Mouse (Mus musculus) heart, postnatal 0 days (tissue): ENCODE results near the gene Krtap28-13. TPM values are rescaled to one million over a fixed set of nuclear protein-coding genes. Genes with fewer than 3 reads are reported as not detected.
A peak's percentile ranks its signal among the peaks of the same experiment; 100 is the strongest.

Experiments
- ATAC-seq: fragments of 200-750 bp; cut with Nextera tagmentation; 2 replicates; pipeline ENCODE4 v1.8.0; 2017; ENCODE audit warnings: low read depth, moderate number of reproducible peaks, moderate library complexity; ENCODE audit not compliant: insufficient read depth
- DNase-seq: peaks from one replicate; pipeline ENCODE4 v3.0.0-alpha.2; 2016; ENCODE audit warnings: low spot score
- H3K27ac ChIP-seq: fragments of 300-500 bp; sonication (generic); 2 replicates; pipeline ENCODE4 v1.5.1; 2014; ENCODE audit warnings: low read depth, mild to moderate bottlenecking
- H3K27me3 ChIP-seq: fragments of 300-500 bp; sonication (generic); 2 replicates; pipeline ENCODE4 v1.6.1; 2014; ENCODE audit warnings: low read length, mixed read lengths; ENCODE audit not compliant: control insufficient read depth, insufficient read depth
- H3K36me3 ChIP-seq: fragments of 300-500 bp; sonication (generic); replicated peaks from 2 replicates; pipeline ENCODE4 v1.6.1; 2014; ENCODE audit warnings: low read length, mixed read lengths; ENCODE audit not compliant: control insufficient read depth, insufficient read depth
- H3K4me1 ChIP-seq: fragments of 300-500 bp; sonication (generic); 2 replicates; pipeline ENCODE4 v1.6.1; 2014; ENCODE audit warnings: antibody characterized with exemption; ENCODE audit not compliant: control insufficient read depth, insufficient read depth
- H3K4me2 ChIP-seq: fragments of 300-500 bp; sonication (generic); 2 replicates; pipeline ENCODE4 v1.6.1; 2014; ENCODE audit warnings: low read depth, mild to moderate bottlenecking, low read length, moderate library complexity
- H3K4me3 ChIP-seq: fragments of 300-500 bp; sonication (generic); 2 replicates; pipeline ENCODE4 v1.5.1; 2014; ENCODE audit warnings: low read depth, low read length
- H3K9ac ChIP-seq: fragments of 300-500 bp; sonication (generic); replicated peaks from 2 replicates; pipeline ENCODE4 v1.6.1; 2014; ENCODE audit warnings: low read depth, low read length, mixed read lengths
- H3K9me3 ChIP-seq: fragments of 300-500 bp; sonication (generic); replicated peaks from 2 replicates; pipeline ENCODE4 v1.6.1; 2016; ENCODE audit warnings: low read length; ENCODE audit not compliant: control insufficient read depth
- CTCF ChIP-seq: IDR thresholded peaks from 2 replicates; pipeline ENCODE4 v1.5.1; 2016; ENCODE audit warnings: antibody characterized with exemption, control low read depth, low read depth
- EP300 ChIP-seq: IDR thresholded peaks from 2 replicates; pipeline ENCODE4 v1.6.1; 2016; ENCODE audit warnings: antibody characterized with exemption, low read depth
- WGBS: fragments of 180-500 bp; shearing (Covaris S2); extraction: QIAGEN DNeasy Blood & Tissue Kit; methylation state at CpG from one replicate; pipeline ENCODE4 v1.1.7; 2014; 5-methylcytosine and 5-hydroxymethylcytosine counted together
- polyA plus RNA-seq: library from polyadenylated mRNA; unstranded; fragments of >200 nt; fragmentation: Nextera tagmentation; extraction: Ambion mirVana; gene quantifications from 2 replicates; pipeline ENCODE4 v1.2.1, GENCODE M21; 2015
- total RNA-seq: library from RNA; depleted of rRNA; stranded (reverse); fragments of >200 nt; gene quantifications from 2 replicates; pipeline ENCODE4 v1.2.3, GENCODE M21; 2014; ENCODE audit warnings: low replicate concordance

The Krtap28-13 gene
- total and polyA plus RNA-seq, 2 experiments from 2014 or later, result not detected

GRCm38 (mm10) chr1:83034509-83034908 is 26.2 kb upstream of the Krtap28-13 start:
- TF ChIP-seq EP300 (no peak), CTCF (no peak)
- Histone ChIP-seq H3K27ac (no peak overlapping the region), H3K4me3 (no peak overlapping the region), H3K9ac (no peak overlapping the region), H3K9me3 (no peaks in the 10 kb centered on the region), H3K36me3 (no peaks in the 10 kb centered on the region), H3K4me2 (no peak overlapping the region), H3K27me3 (no peaks in the 10 kb centered on the region), H3K4me1 (peaks cover 13% of the 10 kb centered on the region)
- ATAC-seq, result no peak
- WGBS, result 76% methylated on average over 5 of the region's 5 CpGs
- no peak for DNase-seq

- H3K4me3 ChIP-seq, result no peak overlapping the region; the same call in 1 of the 2 replicates
- H3K27ac ChIP-seq, result no peak overlapping the region
- WGBS, result 73% methylated on average over 11 of the region's 11 CpGs
- H3K27me3 ChIP-seq, result no peaks in the 10 kb centered on the region
- H3K4me1 ChIP-seq, result peaks cover 13% of the 10 kb centered on the region
- H3K9ac ChIP-seq, result no peak overlapping the region
- H3K9me3 ChIP-seq, result no peaks in the 10 kb centered on the region
- H3K36me3 ChIP-seq, result no peaks in the 10 kb centered on the region
- no peak for TF ChIP-seq CTCF
- no peak for TF ChIP-seq EP300
- H3K4me2 ChIP-seq, result no peak overlapping the region; the same call in 1 of the 2 replicates
- ATAC-seq (no peak), DNase-seq (no peak)
Observed at GRCm38 (mm10) chr1:83036892-83037667, 23.6 kb upstream of the Krtap28-13 start.

- peak within 1 kb of the TSS; percentile 68 for H3K27ac ChIP-seq
- DNase-seq (peak; percentile 66), ATAC-seq (peak; percentile 96)
- H3K27me3 ChIP-seq, result no peaks in the 10 kb centered on the region
- H3K4me3 ChIP-seq, result peak within 1 kb of the TSS; percentile 62
- no peaks in the 10 kb centered on the region for H3K36me3 ChIP-seq
- under 1% methylated on average over 25 of the region's 25 CpGs for WGBS
- peaks cover 8% of the 10 kb centered on the region for H3K4me1 ChIP-seq
- H3K9ac ChIP-seq, result peak within 1 kb of the TSS; percentile 55; the same call in 1 of the 2 replicates
- H3K4me2 ChIP-seq, result peak within 1 kb of the TSS; percentile 76
- H3K9me3 ChIP-seq, result no peaks in the 10 kb centered on the region
- no peak for TF ChIP-seq EP300
- no peak for TF ChIP-seq CTCF
Observed at GRCm38 (mm10) chr1:83038109-83038672, 22.5 kb upstream of the Krtap28-13 start, which contains the start of gene Slc19a3. Slc19a3 (minus strand) TSS chr1:83038448.

- no peak for ATAC-seq
- no peak overlapping the region for H3K9ac ChIP-seq
- TF ChIP-seq CTCF (no peak), EP300 (no peak)
Observed at GRCm38 (mm10) chr1:83039080-83039479, 21.6 kb upstream of the Krtap28-13 start.

GRCm38 (mm10) chr1:83042380-83042779 is 18.4 kb upstream of the Krtap28-13 start, which contains the start of gene Krtap28-10:
Krtap28-10 (minus strand) TSS chr1:83042480.
- 86% methylated on average over 2 of the region's 2 CpGs for WGBS
- DNase-seq (no peak), ATAC-seq (no peak)
- TF ChIP-seq EP300, result no peak
- TF ChIP-seq CTCF, result no peak
- Histone ChIP-seq H3K4me1 (peaks cover 6% of the 10 kb centered on the region; the same call in 1 of the 2 replicates), H3K9ac (no peak within 1 kb of the TSS), H3K4me3 (no peak within 1 kb of the TSS), H3K36me3 (no peaks in the 10 kb centered on the region), H3K27ac (no peak within 1 kb of the TSS), H3K27me3 (no peaks in the 10 kb centered on the region), H3K4me2 (no peak within 1 kb of the TSS), H3K9me3 (no peaks in the 10 kb centered on the region)

More at GRCm38 (mm10) chr1:83039080-83039479, 21.6 kb upstream of the Krtap28-13 start:
- no peaks in the 10 kb centered on the region for H3K36me3 ChIP-seq
- 85% methylated on average over 4 of the region's 4 CpGs for WGBS
- H3K27ac ChIP-seq, result no peak overlapping the region
- no peaks in the 10 kb centered on the region for H3K27me3 ChIP-seq
- DNase-seq, result no peak
- H3K9me3 ChIP-seq, result no peaks in the 10 kb centered on the region
- H3K4me3 ChIP-seq, result no peak overlapping the region
- peaks cover 8% of the 10 kb centered on the region for H3K4me1 ChIP-seq
- H3K4me2 ChIP-seq, result no peak overlapping the region
